Mouse (Mus musculus): ENCODE results near the gene Hacd3. TPM values are rescaled to one million over a fixed set of nuclear protein-coding genes. Genes with fewer than 3 reads are reported as not detected.
"Not testable (repeated sequence)": the region's sequence is repeated elsewhere in the genome, so short reads cannot be mapped to it uniquely, and the experiment has no call there.

The Hacd3 gene
- polyA plus RNA-seq, 1 experiment from 2014 or later, result 88.5 TPM

GRCm38 (mm10) chr9:65031355-65031754 lies 9.9 kb upstream of the Hacd3 start:
- ATAC-seq (ENCODE audit: insufficient read depth, low FRiP score, low read depth); H3K27me3 ChIP-seq (replicated peaks): not testable (repeated sequence)
- 62% methylated on average over 5 of the region's 5 CpGs for WGBS

GRCm38 (mm10) chr9:65028313-65028712 lies 6.8 kb upstream of the Hacd3 start:
- peaks cover 6% of the 10 kb centered on the region for H3K4me1 ChIP-seq
- no peaks in the 10 kb centered on the region for H3K9me3 ChIP-seq
- no peak for ATAC-seq (ENCODE audit: insufficient read depth, low FRiP score, low read depth)
- no peak overlapping the region for H3K27ac ChIP-seq
- no peak overlapping the region for H3K4me3 ChIP-seq (replicated peaks)
- H3K4me2 ChIP-seq, result no peak overlapping the region
- H3K27me3 ChIP-seq (replicated peaks), result no peaks in the 10 kb centered on the region
- no peaks in the 10 kb centered on the region for H3K36me3 ChIP-seq
- no peak overlapping the region for H3K9ac ChIP-seq
- 84% methylated on average over 5 of the region's 5 CpGs for WGBS

More at GRCm38 (mm10) chr9:65031355-65031754, 9.9 kb upstream of the Hacd3 start:
- H3K4me2 ChIP-seq; H3K4me1 ChIP-seq; H3K4me3 ChIP-seq (replicated peaks); H3K9me3 ChIP-seq; H3K9ac ChIP-seq; H3K36me3 ChIP-seq; H3K27ac ChIP-seq: not testable (repeated sequence)

GRCm38 (mm10) chr9:65027241-65027640 lies 5.7 kb upstream of the Hacd3 start:
- Histone ChIP-seq H3K9ac (no peak overlapping the region), H3K27me3 (replicated peaks) (no peaks in the 10 kb centered on the region)

GRCm38 (mm10) chr9:65023447-65023846 lies 2.0 kb upstream of the Hacd3 start:
- Histone ChIP-seq H3K9ac (no peak overlapping the region), H3K4me2 (no peak overlapping the region), H3K4me3 (replicated peaks) (no peak overlapping the region), H3K27ac (no peak overlapping the region), H3K4me1 (peaks cover 4% of the 10 kb centered on the region), H3K36me3 (no peaks in the 10 kb centered on the region), H3K27me3 (replicated peaks) (no peaks in the 10 kb centered on the region), H3K9me3 (no peaks in the 10 kb centered on the region)
- 79% methylated on average over 3 of the region's 3 CpGs for WGBS
- ATAC-seq (ENCODE audit: insufficient read depth, low FRiP score, low read depth), result no peak

More at GRCm38 (mm10) chr9:65027241-65027640, 5.7 kb upstream of the Hacd3 start:
- no peak overlapping the region for H3K27ac ChIP-seq
- no peak overlapping the region for H3K4me3 ChIP-seq (replicated peaks)
- H3K9me3 ChIP-seq, result no peaks in the 10 kb centered on the region
- H3K4me2 ChIP-seq, result no peak overlapping the region
- H3K4me1 ChIP-seq, result peaks cover 4% of the 10 kb centered on the region; the same call in 1 of the 2 replicates
- WGBS, result 81% methylated on average over 7 of the region's 7 CpGs
- H3K36me3 ChIP-seq, result no peaks in the 10 kb centered on the region
- ATAC-seq (ENCODE audit: insufficient read depth, low FRiP score, low read depth), result no peak

GRCm38 (mm10) chr9:65022580-65023135 lies 1.2 kb upstream of the Hacd3 start:
- H3K36me3 ChIP-seq, result no peaks in the 10 kb centered on the region
- WGBS, result 56% methylated on average over 4 of the region's 4 CpGs
- no peaks in the 10 kb centered on the region for H3K27me3 ChIP-seq (replicated peaks)
- no peak for ATAC-seq (ENCODE audit: insufficient read depth, low FRiP score, low read depth)
- no peak overlapping the region for H3K4me3 ChIP-seq (replicated peaks)
- no peak overlapping the region for H3K9ac ChIP-seq
- peaks cover 4% of the 10 kb centered on the region for H3K4me1 ChIP-seq
- no peak overlapping the region for H3K27ac ChIP-seq
- H3K4me2 ChIP-seq, result no peak overlapping the region
- H3K9me3 ChIP-seq, result no peaks in the 10 kb centered on the region

- 0 out of 2 replicates have a peak overlapping the region, but pooled peaks have one; percentile 14 for H3K9ac ChIP-seq
- H3K36me3 ChIP-seq, result no peaks in the 10 kb centered on the region
- H3K27ac ChIP-seq, result peak overlapping the region; percentile 82
- H3K4me1 ChIP-seq, result peaks cover 4% of the 10 kb centered on the region
- H3K9me3 ChIP-seq, result no peaks in the 10 kb centered on the region
- H3K4me3 ChIP-seq (replicated peaks), result peak overlapping the region; percentile 91
- peak overlapping the region; percentile 85 for H3K4me2 ChIP-seq
- H3K27me3 ChIP-seq (replicated peaks), result no peaks in the 10 kb centered on the region
- 20% methylated on average over 9 of the region's 9 CpGs for WGBS
- ATAC-seq (ENCODE audit: insufficient read depth, low FRiP score, low read depth), result peak; percentile 15; the same call in 1 of the 2 replicates
These were observed 540 bp upstream of the Hacd3 start for GRCm38 (mm10) chr9:65021887-65022579.

- Histone ChIP-seq H3K27me3 (replicated peaks) (no peaks in the 10 kb centered on the region), H3K36me3 (no peaks in the 10 kb centered on the region), H3K9ac (no peak overlapping the region), H3K4me2 (peak overlapping the region; percentile 85), H3K9me3 (no peaks in the 10 kb centered on the region), H3K4me1 (peaks cover 4% of the 10 kb centered on the region), H3K4me3 (replicated peaks) (no peak overlapping the region), H3K27ac (no peak overlapping the region)
- 57% methylated on average over 4 of the region's 4 CpGs for WGBS
- ATAC-seq (ENCODE audit: insufficient read depth, low FRiP score, low read depth), result no peak
These were observed 1.4 kb downstream of the Hacd3 start for GRCm38 (mm10) chr9:65020128-65020527.

GRCm38 (mm10) chr9:65019146-65019545 lies 2.3 kb downstream of the Hacd3 start:
- ATAC-seq (ENCODE audit: insufficient read depth, low FRiP score, low read depth), result no peak
- H3K4me2 ChIP-seq, result no peak overlapping the region
- H3K4me1 ChIP-seq, result peaks cover 4% of the 10 kb centered on the region
- H3K27ac ChIP-seq, result no peak overlapping the region
- H3K9me3 ChIP-seq, result no peaks in the 10 kb centered on the region
- H3K4me3 ChIP-seq (replicated peaks), result no peak overlapping the region
- H3K27me3 ChIP-seq (replicated peaks), result no peaks in the 10 kb centered on the region
- H3K9ac ChIP-seq, result no peak overlapping the region
- 24% methylated on average over 3 of the region's 3 CpGs for WGBS
- no peaks in the 10 kb centered on the region for H3K36me3 ChIP-seq

GRCm38 (mm10) chr9:65018588-65019121 lies 2.8 kb downstream of the Hacd3 start:
- no peaks in the 10 kb centered on the region for H3K27me3 ChIP-seq (replicated peaks)
- no peak for ATAC-seq (ENCODE audit: insufficient read depth, low FRiP score, low read depth)
- no peaks in the 10 kb centered on the region for H3K36me3 ChIP-seq
- H3K4me3 ChIP-seq (replicated peaks), result no peak overlapping the region
- H3K9ac ChIP-seq, result no peak overlapping the region
- no peak overlapping the region for H3K27ac ChIP-seq
- H3K4me2 ChIP-seq, result no peak overlapping the region
- H3K9me3 ChIP-seq, result no peaks in the 10 kb centered on the region
- 68% methylated on average over 3 of the region's 3 CpGs for WGBS
- peaks cover 4% of the 10 kb centered on the region for H3K4me1 ChIP-seq

GRCm38 (mm10) chr9:65017896-65018295 lies 3.6 kb downstream of the Hacd3 start:
- H3K4me1 ChIP-seq, result peaks cover 4% of the 10 kb centered on the region
- H3K4me3 ChIP-seq (replicated peaks), result no peak overlapping the region
- ATAC-seq (ENCODE audit: insufficient read depth, low FRiP score, low read depth), result no peak
- WGBS, result 84% methylated on average over 4 of the region's 4 CpGs
- H3K27ac ChIP-seq, result no peak overlapping the region
- H3K27me3 ChIP-seq (replicated peaks), result no peaks in the 10 kb centered on the region
- H3K4me2 ChIP-seq, result no peak overlapping the region
- H3K36me3 ChIP-seq, result no peaks in the 10 kb centered on the region
- no peaks in the 10 kb centered on the region for H3K9me3 ChIP-seq
- H3K9ac ChIP-seq, result no peak overlapping the region

GRCm38 (mm10) chr9:65016978-65017827 lies 4.3 kb downstream of the Hacd3 start:
- Histone ChIP-seq H3K9ac (no peak overlapping the region), H3K27me3 (replicated peaks) (no peaks in the 10 kb centered on the region), H3K4me1 (peaks cover 3% of the 10 kb centered on the region), H3K27ac (no peak overlapping the region), H3K36me3 (no peaks in the 10 kb centered on the region), H3K4me2 (no peak overlapping the region), H3K9me3 (no peaks in the 10 kb centered on the region), H3K4me3 (replicated peaks) (no peak overlapping the region)
- 77% methylated on average over 16 of the region's 16 CpGs for whole genome bisulfite sequencing
- no peak for ATAC-seq (ENCODE audit: insufficient read depth, low FRiP score, low read depth)

Data from stomach, embryonic 15.5 days (tissue).